Mouse (Mus musculus) 3134 (cell line): ENCODE measurements around the gene Ptgis.
A peak's percentile ranks its signal among the peaks of the same experiment; 100 is the strongest.

ENCODE experiments used
- DNase-seq: peaks from one replicate; pipeline ENCODE4 v3.0.0-alpha.2; 2011; ENCODE audit warnings: low spot score; ENCODE audit not compliant: insufficient read length; ENCODE audit errors: extremely low read depth

Gene Ptgis

GRCm38 (mm10) chr2:167263931-167264330 is 23.5 kb upstream of the Ptgis start:
- no peak for DNase-seq

- peak; percentile 82 for DNase-seq
Observed at GRCm38 (mm10) chr2:167263040-167263810, 22.8 kb upstream of the Ptgis start.

- no peak for DNase-seq
Observed at GRCm38 (mm10) chr2:167262433-167262832, 22.0 kb upstream of the Ptgis start.

GRCm38 (mm10) chr2:167261106-167261505 is 20.7 kb upstream of the Ptgis start:
- DNase-seq: no peak

GRCm38 (mm10) chr2:167257790-167258189 is 17.4 kb upstream of the Ptgis start:
- no peak for DNase-seq

GRCm38 (mm10) chr2:167254808-167255207 is 14.4 kb upstream of the Ptgis start:
- DNase-seq: no peak

- DNase-seq: no peak
Observed at GRCm38 (mm10) chr2:167254185-167254584, 13.8 kb upstream of the Ptgis start.

- no peak for DNase-seq
Observed at GRCm38 (mm10) chr2:167253476-167253875, 13.1 kb upstream of the Ptgis start.

GRCm38 (mm10) chr2:167252057-167252687 is 11.8 kb upstream of the Ptgis start:
- no peak for DNase-seq

GRCm38 (mm10) chr2:167250736-167251337 is 10.4 kb upstream of the Ptgis start:
- no peak for DNase-seq

- no peak for DNase-seq
Observed at GRCm38 (mm10) chr2:167250003-167250735, 9.8 kb upstream of the Ptgis start.

GRCm38 (mm10) chr2:167249591-167249990 is 9.2 kb upstream of the Ptgis start:
- no peak for DNase-seq

- DNase-seq: no peak
Observed at GRCm38 (mm10) chr2:167247823-167248222, 7.4 kb upstream of the Ptgis start.

- no peak for DNase-seq
Observed at GRCm38 (mm10) chr2:167246704-167247103, 6.3 kb upstream of the Ptgis start.

GRCm38 (mm10) chr2:167244892-167245291 is 4.5 kb upstream of the Ptgis start:
- DNase-seq: no peak

- DNase-seq: no peak
Observed at GRCm38 (mm10) chr2:167243831-167244563, 3.6 kb upstream of the Ptgis start.

GRCm38 (mm10) chr2:167239262-167239661 is 1.1 kb downstream of the Ptgis start:
- DNase-seq: no peak

GRCm38 (mm10) chr2:167237224-167237623 is 3.2 kb downstream of the Ptgis start:
- DNase-seq: no peak

GRCm38 (mm10) chr2:167236174-167236573 is 4.2 kb downstream of the Ptgis start:
- no peak for DNase-seq

GRCm38 (mm10) chr2:167235338-167236018 is 4.9 kb downstream of the Ptgis start:
- DNase-seq: no peak
